Mouse (Mus musculus) neural tube, embryonic 13.5 days (tissue): Measurements from ENCODE around the gene Bcl7a. TPM values are rescaled to one million over a fixed set of nuclear protein-coding genes. Genes with fewer than 3 reads are reported as not detected.

Experiments used
- ATAC-seq: fragments of 200-750 bp; cut with Nextera tagmentation; 2 replicates; pipeline ENCODE4 v1.8.0; 2017; ENCODE audit warnings: low read depth, mild to moderate bottlenecking, moderate TSS enrichment, moderate library complexity
- H3K27ac ChIP-seq: fragments of 300-500 bp; sonication (generic); replicated peaks from 2 replicates; pipeline ENCODE4 v1.5.1; 2015; ENCODE audit warnings: moderate library complexity, mild to moderate bottlenecking, inconsistent platforms
- H3K27me3 ChIP-seq: fragments of 300-500 bp; sonication (generic); 2 replicates; pipeline ENCODE4 v1.6.1; 2015; ENCODE audit warnings: mild to moderate bottlenecking, inconsistent platforms
- H3K36me3 ChIP-seq: fragments of 300-500 bp; sonication (generic); 2 replicates; pipeline ENCODE4 v1.6.1; 2015; ENCODE audit warnings: mild to moderate bottlenecking, inconsistent platforms
- H3K4me1 ChIP-seq: fragments of 300-500 bp; sonication (generic); replicated peaks from 2 replicates; pipeline ENCODE4 v1.6.1; 2015; ENCODE audit warnings: inconsistent platforms
- H3K4me2 ChIP-seq: fragments of 300-500 bp; sonication (generic); 2 replicates; pipeline ENCODE4 v1.6.1; 2015; ENCODE audit warnings: inconsistent platforms, mild to moderate bottlenecking, moderate library complexity
- H3K4me3 ChIP-seq: fragments of 300-500 bp; sonication (generic); 2 replicates; pipeline ENCODE4 v1.5.1; 2015; ENCODE audit warnings: mild to moderate bottlenecking, inconsistent platforms
- H3K9ac ChIP-seq: fragments of 300-500 bp; sonication (generic); 2 replicates; pipeline ENCODE4 v1.6.1; 2015; ENCODE audit warnings: moderate library complexity, mild to moderate bottlenecking, inconsistent platforms
- H3K9me3 ChIP-seq: fragments of 300-500 bp; sonication (generic); 2 replicates; pipeline ENCODE4 v1.6.1; 2016; ENCODE audit warnings: inconsistent platforms
- WGBS: fragments of 180-500 bp; shearing (Covaris S2); methylation state at CpG from one replicate; pipeline ENCODE4 v1.1.7; 2015; 5-methylcytosine and 5-hydroxymethylcytosine counted together
- polyA plus RNA-seq: library from polyadenylated mRNA; unstranded; fragments of >200 nt; fragmentation: Nextera tagmentation; extraction: Ambion mirVana; gene quantifications from 2 replicates; pipeline ENCODE4 v1.2.1, GENCODE M21; 2015

Bcl7a gene
- polyA plus RNA-seq, 1 experiment from 2014 or later: 47.4 TPM

DNA sequence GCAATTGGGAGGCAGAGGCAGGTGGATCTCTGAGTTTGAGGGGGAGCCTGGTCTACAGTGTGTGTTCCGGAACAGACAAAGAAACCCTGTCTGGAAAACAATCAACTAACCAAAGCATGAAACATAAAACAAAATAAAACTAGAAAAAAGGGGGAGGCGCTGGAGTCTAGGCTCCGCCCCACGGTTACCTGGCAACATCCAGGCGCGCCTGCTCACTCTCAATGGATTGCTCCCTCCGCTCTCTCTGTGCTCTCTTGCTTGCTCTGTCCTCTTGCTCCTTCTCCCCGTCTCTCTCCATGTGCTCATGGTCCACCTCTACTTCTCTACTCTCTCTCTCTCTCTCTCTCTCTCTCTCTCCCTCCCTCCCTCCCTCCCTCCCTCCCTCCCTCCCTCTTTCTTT lies 39.1 kb downstream of the Bcl7a start:
- no peak for ATAC-seq
- peaks cover 8% of the 10 kb centered on the region; the same call in 1 of the 2 replicates for H3K4me1 ChIP-seq
- H3K4me3 ChIP-seq: no peak overlapping the region
- H3K27ac ChIP-seq: no peak overlapping the region
- no peak overlapping the region for H3K4me2 ChIP-seq
- WGBS: 76% methylated on average over 8 of the region's 8 CpGs
- no peak overlapping the region for H3K9ac ChIP-seq
- no peaks in the 10 kb centered on the region for H3K9me3 ChIP-seq
- no peaks in the 10 kb centered on the region for H3K27me3 ChIP-seq
- no peaks in the 10 kb centered on the region for H3K36me3 ChIP-seq

DNA sequence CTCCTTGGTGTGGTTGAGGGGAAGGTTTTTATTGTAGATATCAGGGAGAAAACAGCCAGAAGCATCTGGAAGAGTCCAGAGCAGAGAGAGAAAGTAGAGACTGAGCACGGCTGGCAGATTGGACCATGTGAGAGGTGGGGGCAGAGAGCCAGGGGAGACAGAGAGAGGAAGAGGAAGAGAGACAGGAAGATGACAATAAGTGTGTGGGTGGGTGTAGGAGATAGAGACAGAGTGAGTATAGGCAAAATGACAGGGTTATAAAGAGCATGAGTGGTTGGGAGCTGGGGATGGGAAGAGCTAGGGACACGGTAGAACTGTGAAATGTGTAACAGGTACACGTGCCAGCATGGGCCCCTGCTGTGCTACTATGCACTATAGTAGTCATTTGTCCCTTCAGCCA lies 44.8 kb downstream of the Bcl7a start:
- Histone ChIP-seq H3K9me3 (no peaks in the 10 kb centered on the region), H3K4me2 (no peak overlapping the region), H3K4me1 (peaks cover 13% of the 10 kb centered on the region), H3K9ac (no peak overlapping the region), H3K27me3 (no peaks in the 10 kb centered on the region; the same call in 1 of the 2 replicates), H3K27ac (no peak overlapping the region), H3K36me3 (no peaks in the 10 kb centered on the region), H3K4me3 (no peak overlapping the region)
- WGBS: 25% methylated on average over 3 of the region's 3 CpGs
- ATAC-seq: no peak

DNA sequence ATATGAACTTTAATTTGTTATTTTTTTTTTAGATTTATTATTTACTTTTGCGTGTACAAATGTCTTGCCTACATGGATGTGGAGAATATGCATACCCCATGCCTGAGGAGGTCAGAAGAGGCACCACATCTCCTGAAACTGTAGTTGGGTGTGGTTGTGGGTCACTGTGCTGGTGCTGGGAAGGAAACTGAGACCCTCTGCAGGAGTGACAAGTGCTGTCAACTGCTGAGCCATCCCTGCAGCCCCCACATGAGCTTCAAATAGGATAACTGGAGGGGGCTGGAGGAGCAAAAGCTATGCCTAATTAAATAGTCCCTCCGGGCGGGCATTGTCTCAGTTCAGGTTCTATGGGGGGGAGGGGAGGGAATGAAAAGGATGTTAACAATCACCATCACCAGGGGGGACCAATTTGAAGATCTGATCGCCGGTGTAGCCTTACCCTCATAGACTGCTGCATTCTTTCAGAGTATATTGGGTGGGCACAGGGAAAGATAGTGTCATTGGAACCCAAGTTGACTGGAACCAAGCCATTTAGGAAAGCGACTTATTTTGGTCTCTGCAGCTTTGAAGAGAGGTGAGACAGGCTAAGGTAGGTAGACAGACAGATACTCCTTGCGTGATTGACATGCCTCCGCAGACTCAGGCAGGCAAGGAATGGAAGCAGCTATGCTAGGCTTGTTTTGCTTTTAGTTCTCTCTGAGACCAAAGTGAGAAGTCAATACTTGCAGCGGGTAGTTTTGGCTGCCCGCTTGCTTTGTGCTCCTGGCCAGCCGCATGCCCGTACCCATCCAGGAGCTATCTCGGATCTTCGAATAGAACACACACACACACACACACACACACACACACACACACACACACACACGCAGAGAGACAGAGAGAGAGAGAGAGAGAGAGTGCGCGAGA lies 47.2 kb downstream of the Bcl7a start:
- H3K4me3 ChIP-seq: peak overlapping the region; percentile 43
- peaks cover 29% of the 10 kb centered on the region for H3K4me1 ChIP-seq
- H3K9ac ChIP-seq: peak overlapping the region; percentile 62
- no peaks in the 10 kb centered on the region; the same call in 1 of the 2 replicates for H3K27me3 ChIP-seq
- no peaks in the 10 kb centered on the region for H3K36me3 ChIP-seq
- ATAC-seq: no peak
- H3K9me3 ChIP-seq: no peaks in the 10 kb centered on the region
- H3K4me2 ChIP-seq: peak overlapping the region; percentile 67
- 2% methylated on average over 14 of the region's 17 CpGs for WGBS
- 0 out of 2 replicates have a peak overlapping the region, but pooled peaks have one; percentile 23 for H3K27ac ChIP-seq

DNA sequence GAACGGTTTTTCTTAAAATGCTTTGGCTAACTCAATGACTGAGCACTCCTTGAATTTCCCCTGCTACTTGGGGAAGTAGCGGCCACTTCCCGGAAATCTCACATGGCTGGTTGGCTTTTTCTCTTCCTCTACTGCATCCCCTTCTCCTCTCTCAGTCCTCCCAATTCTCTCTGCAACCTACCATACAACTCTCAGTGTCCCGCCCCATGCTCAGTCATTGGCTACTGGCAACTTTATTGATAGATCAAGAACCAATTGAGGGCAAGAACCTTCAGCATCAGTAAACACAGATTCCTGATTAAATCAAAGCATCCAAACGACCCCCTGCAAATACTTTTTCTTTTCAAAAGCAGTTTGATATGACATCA lies 47.8 kb downstream of the Bcl7a start:
- Histone ChIP-seq H3K4me1 (peaks cover 35% of the 10 kb centered on the region), H3K9me3 (no peaks in the 10 kb centered on the region), H3K9ac (peak overlapping the region; percentile 62), H3K27me3 (no peaks in the 10 kb centered on the region; the same call in 1 of the 2 replicates), H3K4me3 (peak overlapping the region; percentile 43), H3K4me2 (peak overlapping the region; percentile 67), H3K27ac (0 out of 2 replicates have a peak overlapping the region, but pooled peaks have one; percentile 23), H3K36me3 (no peaks in the 10 kb centered on the region)
- 0 out of 2 replicates have a peak, but pooled peaks have one; percentile 42 for ATAC-seq
- WGBS: 5% methylated on average over 4 of the region's 5 CpGs

DNA sequence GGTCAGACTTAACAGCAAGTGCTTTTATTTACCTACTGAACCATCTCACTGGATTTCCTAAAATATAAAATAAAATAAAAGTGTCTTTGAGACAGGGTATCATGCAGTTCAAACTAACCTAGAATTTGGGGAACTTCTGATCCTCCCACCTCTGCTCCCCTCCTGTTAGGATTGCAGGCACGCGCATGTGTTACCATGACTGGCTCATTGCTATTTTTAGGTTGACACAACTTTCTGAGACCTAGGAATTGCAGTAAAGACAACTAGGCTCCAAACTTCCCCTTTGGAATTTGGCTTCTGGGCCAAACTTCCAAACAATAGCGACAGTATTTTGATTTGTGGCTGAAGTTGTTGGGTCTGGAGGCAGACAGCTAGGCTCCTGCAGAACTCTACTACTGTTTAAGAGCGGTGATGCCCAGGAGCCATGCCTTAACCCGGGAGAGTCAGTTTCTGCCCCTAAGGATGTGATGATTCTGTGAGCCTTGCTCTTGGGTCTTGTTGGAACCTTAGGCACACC lies 50.2 kb downstream of the Bcl7a start:
- no peaks in the 10 kb centered on the region for H3K9me3 ChIP-seq
- no peaks in the 10 kb centered on the region for H3K27me3 ChIP-seq
- H3K4me3 ChIP-seq: peak overlapping the region; percentile 98
- H3K36me3 ChIP-seq: no peaks in the 10 kb centered on the region
- peak overlapping the region; percentile 86 for H3K4me2 ChIP-seq
- peak overlapping the region; percentile 97 for H3K9ac ChIP-seq
- peaks cover 59% of the 10 kb centered on the region for H3K4me1 ChIP-seq
- H3K27ac ChIP-seq: peak overlapping the region; percentile 85; the same call in 1 of the 2 replicates
- no peak for ATAC-seq
- 28% methylated on average over 5 of the region's 5 CpGs for WGBS

DNA sequence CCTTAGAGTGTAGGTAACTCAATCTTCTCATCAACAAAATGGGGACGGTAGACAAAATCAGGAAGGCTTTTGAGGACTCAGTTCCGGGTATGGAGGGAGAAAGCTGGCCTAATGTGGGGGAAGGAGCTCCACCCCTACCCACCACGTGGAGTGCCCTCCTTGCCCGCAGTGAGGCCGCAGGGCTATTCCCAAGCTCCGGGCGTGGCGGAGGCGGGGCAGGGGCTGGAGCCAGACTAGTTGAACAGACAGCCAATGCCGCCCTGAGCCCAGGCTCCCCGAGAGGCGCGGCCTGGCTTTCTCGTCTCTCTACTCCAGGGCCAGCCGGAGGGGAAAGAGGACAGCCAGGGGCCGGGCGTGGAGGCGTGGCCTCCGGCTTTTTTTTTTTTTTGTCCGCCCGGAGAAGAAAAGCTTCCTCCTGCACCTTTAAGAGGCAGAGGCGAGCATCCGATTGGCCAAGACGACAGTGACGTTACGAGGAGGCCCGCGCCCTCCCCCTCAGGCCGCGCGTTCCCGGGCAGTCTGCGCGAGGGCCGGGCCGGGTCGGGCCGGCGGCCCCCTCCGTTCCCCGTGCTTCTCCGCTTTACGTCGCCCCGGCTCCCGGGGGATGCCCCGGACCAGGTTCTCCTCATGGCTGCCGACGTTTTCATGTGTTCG lies 50.8 kb downstream of the Bcl7a start, which contains the start of gene Mlxip:
Mlxip (plus strand) TSS at position 496 of the 654 bp plus-strand sequence.
- no peaks in the 10 kb centered on the region for H3K9me3 ChIP-seq
- H3K4me3 ChIP-seq: peak within 1 kb of the TSS; percentile 98
- peak within 1 kb of the TSS; percentile 97 for H3K9ac ChIP-seq
- ATAC-seq: peak; percentile 95
- under 1% methylated on average over 31 of the region's 50 CpGs for WGBS
- H3K4me1 ChIP-seq: peaks cover 60% of the 10 kb centered on the region
- H3K27ac ChIP-seq: peak within 1 kb of the TSS; percentile 85
- no peaks in the 10 kb centered on the region for H3K27me3 ChIP-seq
- no peaks in the 10 kb centered on the region for H3K36me3 ChIP-seq
- H3K4me2 ChIP-seq: peak within 1 kb of the TSS; percentile 86

DNA sequence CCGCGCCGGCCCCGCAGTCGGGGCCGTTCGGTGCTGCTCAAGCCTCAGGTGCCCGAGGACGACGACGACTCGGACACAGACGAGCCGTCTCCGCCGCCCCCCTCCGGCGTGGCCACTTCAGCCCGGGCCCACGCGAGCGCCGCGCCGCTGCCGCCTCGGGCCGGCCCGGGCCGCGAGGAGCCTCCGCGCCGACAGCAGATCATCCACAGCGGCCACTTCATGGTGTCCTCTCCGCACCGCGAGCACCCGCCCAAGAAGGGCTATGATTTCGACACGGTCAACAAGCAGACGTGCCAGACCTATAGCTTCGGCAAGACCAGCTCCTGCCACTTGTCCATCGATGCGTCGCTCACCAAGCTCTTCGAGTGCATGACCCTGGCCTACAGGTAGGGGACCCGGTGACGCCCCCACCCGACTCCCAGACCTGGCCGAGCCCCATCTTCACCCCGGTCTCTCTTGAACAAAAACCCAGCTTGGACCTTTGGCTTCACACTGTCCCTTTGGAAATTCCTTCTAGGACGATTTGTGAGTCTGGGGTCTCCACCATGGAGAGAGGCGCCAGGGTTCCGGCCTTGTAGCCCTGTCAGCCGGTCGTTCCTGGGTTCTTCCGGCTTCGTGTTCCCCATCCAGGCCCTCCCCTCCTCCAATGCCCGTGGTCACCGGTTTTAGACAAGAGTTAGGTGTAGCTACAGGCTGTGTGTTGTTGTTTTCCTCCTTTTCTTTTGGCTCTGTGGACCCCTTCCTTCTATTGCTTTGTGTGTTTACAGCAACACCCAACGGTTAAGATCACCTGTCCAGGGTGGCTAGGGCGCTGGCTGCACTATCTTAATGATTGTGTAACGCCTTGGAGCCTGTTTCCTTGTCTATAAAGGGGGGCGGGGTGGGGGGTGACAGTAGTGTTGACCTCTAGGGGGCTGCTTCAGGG lies 51.6 kb downstream of the Bcl7a start:
- Histone ChIP-seq H3K27me3 (no peaks in the 10 kb centered on the region), H3K4me1 (peaks cover 60% of the 10 kb centered on the region), H3K27ac (peak overlapping the region; percentile 85), H3K9me3 (no peaks in the 10 kb centered on the region), H3K36me3 (no peaks in the 10 kb centered on the region), H3K4me2 (peak overlapping the region; percentile 86), H3K4me3 (peak overlapping the region; percentile 98), H3K9ac (peak overlapping the region; percentile 97)
- under 1% methylated on average over 65 of the region's 65 CpGs for WGBS
- ATAC-seq: peak; percentile 38

DNA sequence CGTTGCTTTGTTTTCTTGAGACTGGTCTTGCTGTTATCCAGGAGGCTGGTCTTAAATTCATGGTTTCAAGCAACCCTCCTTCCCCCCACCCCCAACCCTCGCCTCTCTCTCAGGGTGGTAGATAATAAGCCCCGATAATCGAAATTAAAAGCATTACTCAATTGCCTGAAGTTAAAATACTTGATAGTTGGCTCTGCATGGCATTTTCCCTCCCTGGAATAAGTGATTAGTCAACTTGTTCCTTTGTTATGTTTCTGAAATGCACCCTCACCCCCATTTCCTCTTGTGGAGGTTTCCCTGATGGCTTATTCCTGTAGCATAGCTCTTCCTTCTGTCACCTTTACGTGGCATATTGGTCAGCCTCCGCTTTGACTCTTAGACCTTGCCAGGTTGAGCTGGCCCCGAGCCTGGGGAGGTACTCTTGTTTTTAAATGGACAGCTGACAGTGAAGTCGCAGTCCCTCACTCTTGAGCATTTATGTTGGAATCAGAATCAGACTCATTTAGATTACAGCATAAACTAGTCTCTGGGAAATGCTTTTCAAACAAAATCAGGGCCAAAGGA lies 53.3 kb downstream of the Bcl7a start:
- Histone ChIP-seq H3K9ac (peak overlapping the region; percentile 97), H3K27me3 (no peaks in the 10 kb centered on the region), H3K9me3 (no peaks in the 10 kb centered on the region), H3K36me3 (no peaks in the 10 kb centered on the region), H3K27ac (0 out of 2 replicates have a peak overlapping the region, but pooled peaks have one; percentile 23), H3K4me3 (peak overlapping the region; percentile 98), H3K4me1 (peaks cover 52% of the 10 kb centered on the region), H3K4me2 (peak overlapping the region; percentile 86)
- 64% methylated on average over 8 of the region's 8 CpGs for WGBS
- no peak for ATAC-seq

DNA sequence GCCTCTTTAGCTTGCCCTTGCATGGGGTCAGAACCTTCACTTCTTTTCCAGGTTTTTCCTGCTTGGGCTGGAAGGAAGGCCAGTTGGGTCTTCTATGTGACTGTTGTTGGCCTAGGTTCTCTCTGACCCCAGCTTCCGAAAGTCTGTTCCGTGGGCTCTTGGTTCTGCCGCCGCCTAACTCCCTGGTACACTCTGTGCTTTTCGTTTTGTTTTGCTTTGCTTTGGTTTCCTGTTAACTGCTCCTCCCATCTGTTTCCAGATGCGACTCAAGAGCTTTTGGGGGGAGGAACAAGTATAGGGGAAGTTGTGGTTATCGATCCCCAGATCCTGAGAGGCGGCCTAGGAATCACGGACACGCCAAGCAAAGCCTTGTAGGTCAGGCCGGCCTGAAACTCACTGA lies 54.2 kb downstream of the Bcl7a start:
- H3K4me1 ChIP-seq: peaks cover 52% of the 10 kb centered on the region
- ATAC-seq: no peak
- peak overlapping the region; percentile 97; the same call in 1 of the 2 replicates for H3K9ac ChIP-seq
- no peaks in the 10 kb centered on the region for H3K27me3 ChIP-seq
- 82% methylated on average over 11 of the region's 11 CpGs for WGBS
- no peaks in the 10 kb centered on the region for H3K9me3 ChIP-seq
- peak overlapping the region; percentile 98 for H3K4me3 ChIP-seq
- H3K36me3 ChIP-seq: no peaks in the 10 kb centered on the region
- H3K27ac ChIP-seq: no peak overlapping the region
- H3K4me2 ChIP-seq: peak overlapping the region; percentile 86

DNA sequence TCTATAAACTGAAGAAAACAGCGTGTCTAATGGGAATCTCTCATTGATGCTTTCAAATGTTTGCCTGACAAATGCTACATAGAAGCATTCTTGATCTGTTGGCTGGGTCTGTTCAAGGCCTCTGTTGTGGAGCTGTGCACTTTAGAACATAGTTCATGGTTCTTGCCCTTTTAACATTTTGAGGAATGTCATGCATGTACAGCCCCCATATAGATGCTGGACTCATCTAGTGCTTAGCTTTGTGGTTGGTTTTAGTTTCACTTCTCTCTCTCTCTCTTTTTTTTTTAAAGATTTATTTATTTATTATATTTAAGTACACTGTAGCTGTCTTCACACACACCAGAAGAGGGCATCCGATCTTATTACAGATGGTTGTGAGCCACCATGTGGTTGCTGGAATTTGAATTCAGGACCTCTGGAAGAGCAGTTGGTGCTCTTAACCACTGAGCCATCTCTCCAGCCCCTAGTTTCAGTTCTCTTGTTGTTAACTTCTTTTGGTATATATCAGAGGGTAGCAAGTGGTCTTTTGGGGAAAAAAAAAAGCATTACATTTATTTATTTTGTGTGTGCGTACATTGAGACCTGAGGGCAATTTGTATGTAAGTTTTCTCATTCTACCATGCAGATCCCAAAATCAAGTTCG lies 55.3 kb downstream of the Bcl7a start:
- H3K9ac ChIP-seq: no peak overlapping the region
- no peak overlapping the region; the same call in 1 of the 2 replicates for H3K4me2 ChIP-seq
- no peaks in the 10 kb centered on the region for H3K27me3 ChIP-seq
- no peak overlapping the region for H3K27ac ChIP-seq
- H3K9me3 ChIP-seq: no peaks in the 10 kb centered on the region
- no peaks in the 10 kb centered on the region for H3K36me3 ChIP-seq
- no peak for ATAC-seq
- peaks cover 46% of the 10 kb centered on the region for H3K4me1 ChIP-seq
- H3K4me3 ChIP-seq: no peak overlapping the region
- 90% methylated on average over 4 of the region's 4 CpGs for WGBS
